Mouse (Mus musculus): Measurements from ENCODE around the gene Chrna7. TPM values are rescaled to one million over a fixed set of nuclear protein-coding genes. Genes with fewer than 3 reads are reported as not detected.

Gene Chrna7
- polyA plus RNA-seq (2021) = 0.83 TPM

DNA sequence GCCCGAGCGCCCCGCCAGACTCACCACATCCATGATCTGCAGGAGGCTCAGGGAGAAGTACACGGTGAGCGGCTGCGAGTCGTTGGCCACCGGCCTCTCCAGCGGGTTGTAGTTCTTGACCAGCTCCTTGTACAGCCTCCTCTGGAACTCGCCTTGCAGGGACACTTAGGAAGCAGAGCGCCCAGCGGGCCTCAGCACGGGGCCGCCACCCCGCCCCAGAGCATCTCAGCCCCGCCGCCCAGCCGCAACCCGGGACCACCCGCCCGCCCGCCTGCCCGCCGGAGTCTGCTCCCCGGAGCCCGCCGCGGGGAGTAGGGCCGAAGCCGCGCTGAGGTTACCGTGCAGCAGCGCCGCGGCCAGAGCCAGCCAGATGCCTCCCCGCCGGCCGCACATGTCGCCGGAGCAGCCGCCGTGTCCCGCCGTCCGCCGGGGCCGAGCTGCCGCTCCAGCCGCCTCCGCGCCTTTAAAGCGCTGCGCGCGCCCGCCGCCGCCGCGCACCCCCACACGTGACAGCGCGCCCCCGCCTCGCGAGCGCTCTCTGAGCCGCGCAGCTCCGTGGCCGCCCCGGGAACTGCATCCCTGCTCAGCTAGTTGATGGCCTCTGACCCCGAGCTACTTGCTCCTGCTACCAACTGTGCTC is at the start of gene Chrna7:
TSS of gene Chrna7 (minus strand) at position 486 of the 640 bp plus-strand sequence.
- ChIA-PET CTCF (interaction anchor here (1.1 to 1.2 kb wide), 2 partner anchors 16 to 272 kb away, joined by 3 read pairs; no protein-coding TSS in a partner anchor), POLR2A (no interaction called here)
- peak; percentile 78 for TF ChIP-seq CTCF (IDR thresholded peaks at IDR 0.05)
- in situ Hi-C loops (cut with MboI; ENCODE audit: low pct_unique_long_range_greater_than_20kb) = no loop called here
- DNase-seq (ENCODE audit: low read depth, low spot score) (no peak), ATAC-seq (peak; percentile 87)
- no peaks in the 10 kb centered on the region for H3K27me3 ChIP-seq

GRCm38 (mm10) chr7:63249404-63249803 is 37.0 kb upstream of the Chrna7 start:
- ATAC-seq (no peak), DNase-seq (ENCODE audit: low read depth, low spot score) (no peak)
- CTCF ChIA-PET = no interaction called here
- H3K27me3 ChIP-seq = no peaks in the 10 kb centered on the region
- TF ChIP-seq CTCF (IDR thresholded peaks at IDR 0.05) = no peak
- POLR2A ChIA-PET = no interaction called here
- in situ Hi-C loops (cut with MboI; ENCODE audit: low pct_unique_long_range_greater_than_20kb) = no loop called here

DNA sequence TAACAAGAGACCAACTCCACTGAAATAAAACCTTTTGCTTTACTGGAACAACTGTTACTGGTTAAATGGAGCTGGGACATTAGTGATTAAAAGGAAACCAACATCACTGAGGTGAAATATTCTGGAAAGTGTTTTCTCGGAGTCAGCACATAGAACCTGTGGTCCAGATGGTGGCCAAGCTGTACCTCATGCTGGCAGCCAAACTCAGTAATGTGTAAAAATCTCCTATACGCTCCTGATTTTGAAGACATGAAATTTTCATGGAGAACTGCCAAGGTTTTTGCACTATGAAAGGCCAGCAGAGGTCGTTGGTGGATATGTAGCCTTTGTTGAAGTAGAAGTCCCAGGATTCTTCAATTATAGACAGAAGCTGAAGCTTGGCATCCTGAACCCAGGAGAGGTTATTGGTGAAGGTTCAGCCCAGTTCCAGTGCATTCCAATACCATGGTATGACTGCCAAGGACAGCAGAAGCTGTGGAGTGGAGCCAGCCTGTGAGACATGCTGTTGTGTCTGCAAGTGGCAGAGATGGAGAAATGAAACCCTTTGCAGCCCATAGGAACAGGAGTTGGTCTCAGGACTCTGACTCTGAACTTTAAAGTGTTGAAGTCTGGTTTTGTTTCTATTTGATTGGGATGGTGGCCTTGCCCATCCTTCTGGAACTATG is 25.6 kb upstream of the Chrna7 start:
- CTCF ChIA-PET = no interaction called here
- no peak for TF ChIP-seq CTCF (IDR thresholded peaks at IDR 0.05)

DNA sequence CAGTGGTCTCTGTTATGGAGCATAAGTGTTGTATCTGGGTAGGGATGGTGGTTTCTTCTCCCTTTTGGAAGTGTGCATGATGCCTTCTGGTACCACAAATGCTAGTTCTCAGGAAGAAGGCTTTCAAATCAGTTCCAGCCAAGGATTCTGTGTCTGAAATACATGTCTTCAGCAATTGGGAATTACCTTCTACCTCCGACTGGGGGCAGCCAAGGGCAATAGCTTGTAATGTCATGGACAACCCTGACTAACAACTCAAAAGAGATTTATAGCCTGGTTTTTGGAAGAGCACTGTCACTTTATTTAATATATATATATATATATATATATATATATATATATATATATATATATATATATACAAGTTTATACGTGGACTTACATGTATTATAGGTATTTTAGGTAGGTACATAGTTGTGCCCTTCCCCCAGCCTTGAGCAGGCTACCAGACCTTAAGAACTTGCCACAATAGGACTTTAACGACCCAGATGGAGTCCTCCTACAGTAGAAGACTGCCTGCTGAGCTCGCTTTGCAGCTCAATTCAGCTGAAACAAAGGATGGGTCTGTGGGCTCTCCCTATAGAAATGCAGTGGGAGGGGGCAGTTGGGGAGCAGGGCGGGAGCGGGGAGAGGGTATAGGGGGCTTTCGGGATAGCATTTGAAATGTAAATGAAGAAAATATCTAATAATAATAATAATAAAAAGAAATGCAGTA is 12.9 kb upstream of the Chrna7 start:
- ChIA-PET POLR2A (no interaction called here), CTCF (no interaction called here)
- no peak for TF ChIP-seq CTCF (IDR thresholded peaks at IDR 0.05)
- DNase-seq (ENCODE audit: low read depth, low spot score) = no peak
- ATAC-seq = no peak
- in situ Hi-C loops (cut with MboI; ENCODE audit: low pct_unique_long_range_greater_than_20kb) = no loop called here
- no peaks in the 10 kb centered on the region for H3K27me3 ChIP-seq

More for the DNA sequence above, 25.6 kb upstream of the Chrna7 start:
- no peak for ATAC-seq
- H3K27me3 ChIP-seq = no peaks in the 10 kb centered on the region
- in situ Hi-C loops (cut with MboI; ENCODE audit: low pct_unique_long_range_greater_than_20kb) = no loop called here
- POLR2A ChIA-PET = no interaction called here
- DNase-seq (ENCODE audit: low read depth, low spot score) = no peak

DNA sequence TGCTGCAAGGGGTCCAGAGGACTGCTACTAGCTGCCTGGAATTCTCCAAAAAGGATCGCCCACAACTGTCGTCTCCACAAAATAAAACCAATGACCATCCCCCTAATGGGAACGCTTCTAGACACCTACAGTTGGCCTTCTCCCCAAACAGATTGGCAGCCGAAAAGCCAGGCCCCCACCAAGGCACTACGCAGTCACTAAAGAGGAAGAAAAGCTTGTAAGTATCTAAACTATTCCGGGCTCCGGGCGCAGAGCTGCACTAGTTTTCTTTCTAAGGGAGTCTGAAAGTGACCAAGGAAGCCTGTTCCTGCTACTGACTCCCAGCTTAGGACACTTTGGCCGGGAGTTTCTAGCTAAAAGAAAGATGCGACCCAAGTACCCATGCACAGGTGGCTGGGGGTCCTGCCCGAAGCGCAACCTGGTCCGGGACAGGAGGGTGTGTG is 707 bp downstream of the Chrna7 start:
- H3K27me3 ChIP-seq = no peaks in the 10 kb centered on the region
- CTCF ChIA-PET = interaction anchor here (1.1 kb wide), 1 partner anchor 271 kb away, joined by 3 read pairs; no protein-coding TSS in a partner anchor
- DNase-seq (ENCODE audit: low read depth, low spot score) = no peak
- POLR2A ChIA-PET = no interaction called here
- TF ChIP-seq CTCF (IDR thresholded peaks at IDR 0.05) = no peak
- peak; percentile 2 for ATAC-seq
- in situ Hi-C loops (cut with MboI; ENCODE audit: low pct_unique_long_range_greater_than_20kb) = no loop called here

DNA sequence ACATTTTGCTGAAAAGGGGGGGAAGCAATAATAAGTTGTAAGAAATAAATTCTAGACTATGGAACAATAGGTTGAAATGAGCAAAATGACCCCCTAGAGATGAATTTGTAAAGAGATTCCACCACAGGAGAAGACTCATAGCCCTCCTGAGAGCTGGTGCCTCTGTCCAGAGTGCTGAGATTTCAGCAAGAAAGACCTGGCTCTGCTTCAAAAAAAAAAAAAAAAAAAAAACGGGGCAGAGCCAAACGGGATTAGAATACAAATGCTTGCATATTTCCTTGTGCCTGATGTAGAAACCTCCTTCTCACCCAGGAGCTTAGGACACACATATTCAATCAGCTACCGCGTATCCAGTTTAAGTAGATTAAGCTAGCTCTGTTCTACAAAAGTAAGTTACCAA is 2.9 kb downstream of the Chrna7 start:
- DNase-seq (ENCODE audit: low read depth, low spot score) (no peak), ATAC-seq (no peak)
- ChIA-PET POLR2A (no interaction called here), CTCF (interaction anchor here (1.2 kb wide), 1 partner anchor 47 kb away, joined by 3 read pairs; no protein-coding TSS in a partner anchor)
- TF ChIP-seq CTCF (IDR thresholded peaks at IDR 0.05) = no peak
- no peaks in the 10 kb centered on the region for H3K27me3 ChIP-seq
- in situ Hi-C loops (cut with MboI; ENCODE audit: low pct_unique_long_range_greater_than_20kb) = loop anchor here (10.0 kb wide), 1 partner anchor 285 kb away; no protein-coding TSS in a partner anchor

- DNase-seq (ENCODE audit: low read depth, low spot score) (no peak), ATAC-seq (no peak)
- no peaks in the 10 kb centered on the region for H3K27me3 ChIP-seq
- POLR2A ChIA-PET = no interaction called here
- TF ChIP-seq CTCF (IDR thresholded peaks at IDR 0.05) = no peak
- CTCF ChIA-PET = interaction anchor here (1.4 kb wide), 1 partner anchor 281 kb away, joined by 4 read pairs; no protein-coding TSS in a partner anchor
- in situ Hi-C loops (cut with MboI; ENCODE audit: low pct_unique_long_range_greater_than_20kb) = loop anchor here (10.0 kb wide), 1 partner anchor 282 kb away; no protein-coding TSS in a partner anchor
Measured at GRCm38 (mm10) chr7:63207137-63207536, 5.2 kb downstream of the Chrna7 start.

DNA sequence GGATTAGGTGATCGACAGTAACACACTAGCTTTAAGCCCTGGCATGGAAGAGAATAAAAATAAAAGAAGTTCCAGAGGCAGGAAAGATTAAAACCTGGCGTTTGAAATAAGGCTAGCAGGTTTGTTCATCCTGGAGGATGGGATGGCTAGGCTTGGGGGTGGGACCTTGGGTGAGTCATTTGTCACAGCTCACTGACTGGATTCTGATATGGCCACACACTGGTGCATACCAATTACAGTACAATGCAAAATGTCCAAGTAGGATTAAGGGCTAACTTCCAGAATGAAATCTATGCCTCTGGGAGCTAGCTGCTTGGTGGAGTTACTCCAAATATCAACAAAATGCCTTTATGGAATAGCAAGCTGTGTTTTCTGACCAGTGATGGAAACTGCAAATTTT is 16.8 kb downstream of the Chrna7 start:
- ATAC-seq = peak; percentile 76
- in situ Hi-C loops (cut with MboI; ENCODE audit: low pct_unique_long_range_greater_than_20kb) = no loop called here
- no peak for TF ChIP-seq CTCF (IDR thresholded peaks at IDR 0.05)
- H3K27me3 ChIP-seq = no peaks in the 10 kb centered on the region
- ChIA-PET CTCF (interaction anchor here (0.8 kb wide), 1 partner anchor 12 kb away, joined by 3 read pairs; no protein-coding TSS in a partner anchor), POLR2A (no interaction called here)
- no peak for DNase-seq (ENCODE audit: low read depth, low spot score)

DNA sequence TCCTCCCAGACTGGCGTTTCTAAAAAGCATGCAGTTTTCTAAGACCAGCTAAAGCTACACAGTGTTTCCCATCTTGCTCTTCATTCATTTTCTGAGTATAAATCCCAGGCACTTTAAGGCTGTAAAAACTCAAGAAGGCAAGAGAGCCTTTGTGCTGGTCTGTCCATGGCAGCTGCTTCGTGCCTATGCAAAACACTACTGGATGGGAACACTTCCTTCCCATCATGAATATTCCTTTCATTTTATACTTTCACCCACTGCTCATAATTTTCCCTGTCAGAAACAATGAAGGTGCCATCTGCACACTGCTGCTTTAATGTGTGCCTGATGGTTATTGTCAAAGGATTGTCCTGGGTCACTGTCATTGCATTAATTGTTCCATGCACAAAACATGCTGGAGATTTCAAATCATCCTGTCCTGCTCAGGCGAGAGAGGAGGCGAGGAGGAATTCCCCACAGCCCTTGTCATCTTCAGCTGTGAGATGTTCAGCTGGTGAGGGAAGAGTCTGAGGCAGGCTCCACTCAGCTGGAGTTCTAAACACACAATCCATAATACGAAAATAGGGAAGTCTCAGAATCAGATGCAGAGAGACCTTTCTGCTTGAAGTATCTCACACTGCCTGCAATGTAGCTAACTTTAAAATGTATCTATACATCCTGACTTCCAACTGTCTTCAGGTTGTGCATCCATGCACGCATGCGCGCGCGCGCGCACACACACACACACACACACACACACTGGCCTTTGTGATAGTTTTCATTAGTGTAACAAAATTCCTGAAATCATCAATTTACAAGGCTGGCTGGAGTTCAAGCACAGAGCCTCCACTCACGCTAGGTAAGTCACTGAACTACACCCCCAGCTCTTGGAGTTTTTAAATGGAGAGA is 22.5 kb downstream of the Chrna7 start:
- DNase-seq (ENCODE audit: low read depth, low spot score) = no peak
- CTCF ChIA-PET = no interaction called here

More for the DNA sequence above, 22.5 kb downstream of the Chrna7 start:
- in situ Hi-C loops (cut with MboI; ENCODE audit: low pct_unique_long_range_greater_than_20kb) = no loop called here
- no peak for ATAC-seq
- POLR2A ChIA-PET = no interaction called here
- no peak for TF ChIP-seq CTCF (IDR thresholded peaks at IDR 0.05)
- H3K27me3 ChIP-seq = no peaks in the 10 kb centered on the region
